Mouse (Mus musculus) Patski (cell line): ENCODE results near the gene Clec9a. TPM values are rescaled to one million over a fixed set of nuclear protein-coding genes. Genes with fewer than 3 reads are reported as not detected.

ENCODE experiments used
- ATAC-seq: fragments of 100-300 bp; one replicate; pipeline ENCODE4 v1.8.0; 2021
- CTCF ChIA-PET: fragments of 350-600 bp; sonication (Branson Sonifier 250); formaldehyde crosslinking; loops from one replicate; lab custom pipeline; 2022; ENCODE audit warnings: inconsistent platforms; lab: Charles Lee
- POLR2A ChIA-PET: fragments of 350-600 bp; sonication (Branson Sonifier 250); formaldehyde crosslinking; loops from one replicate; lab custom pipeline; 2022; ENCODE audit warnings: antibody characterized with exemption, inconsistent platforms; lab: Charles Lee
- DNase-seq: peaks from one replicate; pipeline ENCODE4 v3.0.0-alpha.2; 2011; ENCODE audit warnings: low read depth, low spot score
- H3K27me3 ChIP-seq: fragments of 371-371 bp; one replicate; pipeline ENCODE4 v1.5.1; 2021
- CTCF ChIP-seq: fragments of 100-300 bp; IDR thresholded peaks from one replicate; pipeline ENCODE4 v1.5.1; 2021
- in situ Hi-C: fragments of 300-500 bp; cut with MboI; formaldehyde crosslinking; loops from 3 replicates; pipeline ENCODE4 v1.11.1; 2018; ENCODE audit warnings: low pct_unique_long_range_greater_than_20kb, mixed read lengths
- polyA plus RNA-seq: library from polyadenylated mRNA; unstranded; gene quantifications from one replicate; pipeline ENCODE4 v1.2.3, GENCODE M21; 2021

Gene Clec9a
- not detected for polyA plus RNA-seq

GRCm38 (mm10) chr6:129408562-129408961 is at the start of gene Clec9a:
Clec9a (plus strand) TSS chr6:129408862.
- ChIA-PET POLR2A (no interaction called here), CTCF (no interaction called here)
- ATAC-seq: no peak
- in situ Hi-C loops: no loop called here
- TF ChIP-seq CTCF: no peak
- DNase-seq: no peak
- peaks cover 72% of the 10 kb centered on the region for H3K27me3 ChIP-seq

- no peak for ATAC-seq
- POLR2A ChIA-PET: no interaction called here
- CTCF ChIA-PET: interaction anchor here (0.6 to 0.7 kb wide), 2 partner anchors 10 to 1991 kb away, joined by 3 read pairs; no protein-coding TSS in a partner anchor
- no peak for TF ChIP-seq CTCF
- in situ Hi-C loops: loop anchor here (25.0 kb wide), 1 partner anchor 497 kb away; no protein-coding TSS in a partner anchor
- H3K27me3 ChIP-seq: peaks cover 23% of the 10 kb centered on the region
- no peak for DNase-seq
Observed at GRCm38 (mm10) chr6:129359515-129359914, 49.1 kb upstream of the Clec9a start.

- POLR2A ChIA-PET: no interaction called here
- CTCF ChIA-PET: interaction anchor here (1.1 kb wide), 1 partner anchor 99 kb away, joined by 3 read pairs; no protein-coding TSS in a partner anchor
- in situ Hi-C loops: loop anchor here (5.0 to 25.0 kb wide), 2 partner anchors 107 to 502 kb away; no protein-coding TSS in a partner anchor
- ATAC-seq (no peak), DNase-seq (no peak)
- H3K27me3 ChIP-seq: peaks cover 27% of the 10 kb centered on the region
- no peak for TF ChIP-seq CTCF
Observed at GRCm38 (mm10) chr6:129363942-129364341, 44.7 kb upstream of the Clec9a start.

GRCm38 (mm10) chr6:129365959-129366359 is 42.7 kb upstream of the Clec9a start:
- ChIA-PET POLR2A (no interaction called here), CTCF (interaction anchor here (0.6 to 1.8 kb wide), 6 partner anchors 8 to 106 kb away, joined by 3 to 6 read pairs (median 4); no protein-coding TSS in a partner anchor)
- ATAC-seq: peak; percentile 87
- no peak for DNase-seq
- peaks cover 39% of the 10 kb centered on the region for H3K27me3 ChIP-seq
- in situ Hi-C loops: loop anchor here (25.0 kb wide), 1 partner anchor 504 kb away; no protein-coding TSS in a partner anchor
- TF ChIP-seq CTCF: peak; percentile 85

GRCm38 (mm10) chr6:129369374-129370132 is 39.1 kb upstream of the Clec9a start:
- in situ Hi-C loops: loop anchor here (25.0 kb wide), 1 partner anchor 507 kb away; no protein-coding TSS in a partner anchor
- ChIA-PET POLR2A (no interaction called here), CTCF (no interaction called here)
- ATAC-seq (no peak), DNase-seq (no peak)
- peaks cover 34% of the 10 kb centered on the region for H3K27me3 ChIP-seq
- no peak for TF ChIP-seq CTCF

- in situ Hi-C loops: loop anchor here (25.0 kb wide), 1 partner anchor 513 kb away; no protein-coding TSS in a partner anchor
- no peak for TF ChIP-seq CTCF
- peaks cover 40% of the 10 kb centered on the region for H3K27me3 ChIP-seq
- no peak for ATAC-seq
- no peak for DNase-seq
- POLR2A ChIA-PET: no interaction called here
- CTCF ChIA-PET: interaction anchor here (1.3 to 2.0 kb wide), 2 partner anchors 9 to 10 kb away, joined by 3 to 5 read pairs; partner anchors contain the start of gene Clec12b
Observed at GRCm38 (mm10) chr6:129374937-129375471, 33.7 kb upstream of the Clec9a start.

- CTCF ChIA-PET: no interaction called here
Observed at GRCm38 (mm10) chr6:129380454-129380853, 28.2 kb upstream of the Clec9a start.

GRCm38 (mm10) chr6:129381736-129382135 is 26.9 kb upstream of the Clec9a start:
- POLR2A ChIA-PET: no interaction called here
- CTCF ChIA-PET: no interaction called here
- DNase-seq (no peak), ATAC-seq (no peak)
- peaks cover 32% of the 10 kb centered on the region for H3K27me3 ChIP-seq
- in situ Hi-C loops: no loop called here
- no peak for TF ChIP-seq CTCF

More at GRCm38 (mm10) chr6:129380454-129380853, 28.2 kb upstream of the Clec9a start:
- POLR2A ChIA-PET: no interaction called here
- in situ Hi-C loops: no loop called here
- DNase-seq: no peak
- ATAC-seq: no peak
- no peak for TF ChIP-seq CTCF
- peaks cover 36% of the 10 kb centered on the region for H3K27me3 ChIP-seq

GRCm38 (mm10) chr6:129383466-129383865 is 25.2 kb upstream of the Clec9a start:
- CTCF ChIA-PET: interaction anchor here (0.6 kb wide), 1 partner anchor 121 kb away, joined by 3 read pairs; no protein-coding TSS in a partner anchor
- POLR2A ChIA-PET: no interaction called here
- no peak for DNase-seq

GRCm38 (mm10) chr6:129385000-129385399 is 23.7 kb upstream of the Clec9a start:
- ChIA-PET POLR2A (no interaction called here), CTCF (interaction anchor here (1.3 to 1.8 kb wide), 2 partner anchors 10 to 159 kb away, joined by 3 to 5 read pairs; no protein-coding TSS in a partner anchor)
- no peak for TF ChIP-seq CTCF
- DNase-seq (no peak), ATAC-seq (no peak)
- in situ Hi-C loops: no loop called here
- peaks cover 36% of the 10 kb centered on the region for H3K27me3 ChIP-seq

More at GRCm38 (mm10) chr6:129383466-129383865, 25.2 kb upstream of the Clec9a start:
- peaks cover 38% of the 10 kb centered on the region for H3K27me3 ChIP-seq
- TF ChIP-seq CTCF: no peak
- in situ Hi-C loops: no loop called here
- ATAC-seq: no peak
